Mouse (Mus musculus): ENCODE data around the gene Krtap5-1. TPM values are rescaled to one million over a fixed set of nuclear protein-coding genes. Genes with fewer than 3 reads are reported as not detected.
A peak's percentile ranks its signal among the peaks of the same experiment; 100 is the strongest.
"Not testable (repeated sequence)": the region's sequence is repeated elsewhere in the genome, so short reads cannot be mapped to it uniquely, and the experiment has no call there.

The Krtap5-1 gene
- total and polyA plus RNA-seq, 2 experiments from 2014 or later: not detected

DNA sequence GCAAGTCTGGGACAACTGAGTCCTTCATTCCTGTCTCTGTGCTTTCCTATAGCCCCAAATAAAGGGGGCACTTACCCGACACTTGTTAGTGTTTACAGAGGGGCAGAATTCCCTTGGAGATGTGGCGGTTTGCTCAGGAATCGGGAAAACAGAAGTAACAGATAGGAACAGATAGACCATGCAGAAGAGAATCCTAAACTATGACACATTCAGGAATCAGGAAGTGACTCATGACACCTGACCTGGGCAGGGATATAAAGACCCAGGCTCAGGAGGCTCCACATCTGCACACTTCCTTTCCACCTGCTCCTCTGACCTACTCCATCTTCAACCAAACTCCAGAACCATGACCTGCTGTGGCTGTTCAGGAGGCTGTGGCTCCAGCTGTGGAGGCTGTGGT is 6.3 kb upstream of the Krtap5-1 start, which contains the start of gene Krtap5-4:
Krtap5-4 (plus strand) TSS at position 301 of the 400 bp plus-strand sequence.
- Histone ChIP-seq H3K4me2 (ENCODE audit: low read depth, low read length, poor library complexity, severe bottlenecking) (no peak within 1 kb of the TSS), H3K4me1 (ENCODE audit: insufficient read depth, low read length) (no peaks in the 10 kb centered on the region), H3K9me3 (ENCODE audit: low read length) (no peaks in the 10 kb centered on the region), H3K36me3 (ENCODE audit: insufficient read depth, low read length) (no peaks in the 10 kb centered on the region), H3K9ac (replicated peaks; ENCODE audit: low read length, poor library complexity, severe bottlenecking) (no peak within 1 kb of the TSS), H3K4me3 (ENCODE audit: low read depth, low read length) (no peak within 1 kb of the TSS), H3K27me3 (ENCODE audit: insufficient read depth, low read length) (0 out of 2 replicates have a peak, but pooled peaks cover 3% of the 10 kb centered on the region), H3K27ac (ENCODE audit: low read depth, low read length) (no peak within 1 kb of the TSS)
- TF ChIP-seq CTCF (IDR thresholded peaks at IDR 0.05): no peak
- DNase-seq (ENCODE audit: low spot score): no peak
- WGBS: 67% methylated on average over 3 of the region's 3 CpGs
- ATAC-seq (ENCODE audit: low FRiP score): no peak

DNA sequence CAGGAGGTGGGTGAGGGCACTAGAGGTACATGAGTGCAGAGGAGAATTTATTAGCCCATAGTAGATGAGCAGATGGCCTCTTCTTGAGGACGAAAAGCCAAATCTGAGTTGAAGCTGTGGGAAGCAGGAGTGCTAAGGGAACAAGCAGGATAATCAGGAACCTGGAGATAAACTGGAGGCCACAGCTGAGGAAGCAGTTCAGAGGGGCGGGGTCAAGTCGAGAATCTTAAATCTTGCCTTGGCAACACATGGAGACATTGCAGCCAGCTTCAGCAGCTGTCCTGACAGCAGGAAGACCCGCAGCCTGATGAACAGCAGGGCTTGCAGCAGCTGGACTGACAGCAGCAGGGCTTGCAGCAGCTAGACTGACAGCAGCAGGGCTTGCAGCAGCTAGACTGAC is 810 bp downstream of the Krtap5-1 start:
- WGBS: 30% methylated on average over 4 of the region's 4 CpGs
- H3K4me1 ChIP-seq (ENCODE audit: insufficient read depth, low read length); H3K4me2 ChIP-seq (ENCODE audit: low read depth, low read length, poor library complexity, severe bottlenecking); H3K9ac ChIP-seq (replicated peaks; ENCODE audit: low read length, poor library complexity, severe bottlenecking); ATAC-seq (ENCODE audit: low FRiP score); H3K27ac ChIP-seq (ENCODE audit: low read depth, low read length); H3K36me3 ChIP-seq (ENCODE audit: insufficient read depth, low read length); H3K27me3 ChIP-seq (ENCODE audit: insufficient read depth, low read length); H3K4me3 ChIP-seq (ENCODE audit: low read depth, low read length); DNase-seq (ENCODE audit: low spot score); H3K9me3 ChIP-seq (ENCODE audit: low read length): not testable (repeated sequence)

DNA sequence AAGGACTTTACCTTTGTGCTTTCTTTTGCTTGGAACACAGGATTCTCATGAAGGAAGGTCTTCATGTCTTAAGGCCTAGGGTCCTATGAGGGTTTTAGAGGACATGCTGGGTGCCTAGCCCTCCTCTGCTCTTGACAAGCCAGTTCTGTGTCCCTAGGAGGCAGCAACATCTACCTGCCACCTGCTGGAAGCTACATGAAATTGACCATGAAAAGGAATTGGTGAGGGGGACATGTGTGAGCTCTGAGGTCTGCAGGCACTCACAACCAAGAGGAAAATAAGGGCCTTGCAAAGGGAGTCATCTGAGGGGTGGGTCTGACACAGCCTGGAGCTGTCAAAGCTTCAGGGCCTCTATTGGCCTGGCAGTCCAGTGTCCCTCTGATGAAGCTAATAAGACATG is 1.5 kb downstream of the Krtap5-1 start:
- Histone ChIP-seq H3K4me2 (ENCODE audit: low read depth, low read length, poor library complexity, severe bottlenecking) (no peak overlapping the region), H3K9me3 (ENCODE audit: low read length) (no peaks in the 10 kb centered on the region), H3K27ac (ENCODE audit: low read depth, low read length) (no peak overlapping the region), H3K27me3 (ENCODE audit: insufficient read depth, low read length) (0 out of 2 replicates have a peak, but pooled peaks cover 2% of the 10 kb centered on the region), H3K4me1 (ENCODE audit: insufficient read depth, low read length) (no peaks in the 10 kb centered on the region), H3K36me3 (ENCODE audit: insufficient read depth, low read length) (no peaks in the 10 kb centered on the region), H3K4me3 (ENCODE audit: low read depth, low read length) (no peak overlapping the region), H3K9ac (replicated peaks; ENCODE audit: low read length, poor library complexity, severe bottlenecking) (no peak overlapping the region)
- DNase-seq (ENCODE audit: low spot score) (no peak), ATAC-seq (ENCODE audit: low FRiP score) (no peak)
- peak; percentile 46 for TF ChIP-seq CTCF (IDR thresholded peaks at IDR 0.05)

DNA sequence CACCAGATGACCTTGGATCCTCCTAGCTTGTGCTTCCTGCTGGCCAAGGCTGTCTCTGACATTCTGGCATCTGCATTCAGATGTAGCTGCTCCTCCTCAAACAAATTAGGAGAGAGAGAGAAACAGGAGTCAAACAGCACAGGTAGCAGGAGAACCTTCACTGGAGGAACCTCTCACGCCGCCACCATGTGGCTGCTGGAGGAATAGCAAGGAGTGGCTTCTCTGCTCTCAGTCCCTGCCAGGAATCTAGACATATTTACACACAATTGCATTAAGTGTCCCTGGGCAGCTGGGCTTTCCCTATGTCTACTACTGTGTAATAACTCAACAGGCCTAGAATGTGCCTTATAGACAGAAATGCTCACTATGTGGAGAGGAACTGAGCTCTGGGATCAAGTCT is 3.1 kb downstream of the Krtap5-1 start:
- H3K4me2 ChIP-seq (ENCODE audit: low read depth, low read length, poor library complexity, severe bottlenecking); ATAC-seq (ENCODE audit: low FRiP score); H3K9me3 ChIP-seq (ENCODE audit: low read length); H3K4me1 ChIP-seq (ENCODE audit: insufficient read depth, low read length); H3K4me3 ChIP-seq (ENCODE audit: low read depth, low read length); H3K27me3 ChIP-seq (ENCODE audit: insufficient read depth, low read length); H3K9ac ChIP-seq (replicated peaks; ENCODE audit: low read length, poor library complexity, severe bottlenecking); H3K27ac ChIP-seq (ENCODE audit: low read depth, low read length); H3K36me3 ChIP-seq (ENCODE audit: insufficient read depth, low read length): not testable (repeated sequence)
- peak; percentile 50 for DNase-seq (ENCODE audit: low spot score)
- 2% methylated on average over 2 of the region's 2 CpGs for WGBS
- TF ChIP-seq CTCF (IDR thresholded peaks at IDR 0.05): peak; percentile 73

DNA sequence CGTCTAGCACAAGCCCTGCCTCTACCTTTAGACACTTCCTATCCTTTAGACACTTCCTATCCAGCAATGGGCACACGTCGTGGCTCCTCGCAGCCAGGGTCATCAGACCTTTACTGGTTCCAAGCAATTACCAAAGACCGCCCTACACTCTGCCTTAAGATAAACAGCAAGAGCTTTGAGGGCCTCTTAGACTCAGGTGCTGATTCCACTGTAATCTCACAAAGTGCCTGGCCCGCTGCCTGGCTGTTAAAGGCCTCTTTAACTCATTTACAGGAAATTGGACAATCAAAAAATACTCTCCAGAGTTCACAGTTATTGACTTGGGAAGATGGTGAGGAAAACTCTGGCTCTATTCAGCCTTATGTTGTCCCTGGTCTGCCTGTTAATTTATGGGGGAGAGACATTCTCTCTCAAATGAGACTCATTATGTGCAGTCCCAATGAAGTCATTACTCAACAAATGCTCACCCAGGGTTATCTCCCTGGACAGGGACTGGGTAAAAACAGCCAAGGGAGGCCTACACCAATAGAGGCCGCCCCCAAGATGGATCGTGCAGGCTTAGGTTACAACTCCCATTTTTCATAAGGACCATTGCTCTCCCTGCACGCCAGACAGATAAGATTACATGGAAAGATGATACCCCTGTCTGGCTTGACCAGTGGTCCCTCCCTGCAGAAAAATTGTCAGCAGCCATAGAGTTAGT is 10.9 kb downstream of the Krtap5-1 start:
- not testable (repeated sequence) for H3K27me3 ChIP-seq (ENCODE audit: insufficient read depth, low read length); H3K36me3 ChIP-seq (ENCODE audit: insufficient read depth, low read length); ATAC-seq (ENCODE audit: low FRiP score); H3K4me3 ChIP-seq (ENCODE audit: low read depth, low read length); DNase-seq (ENCODE audit: low spot score); H3K4me1 ChIP-seq (ENCODE audit: insufficient read depth, low read length); H3K27ac ChIP-seq (ENCODE audit: low read depth, low read length); H3K9me3 ChIP-seq (ENCODE audit: low read length); H3K4me2 ChIP-seq (ENCODE audit: low read depth, low read length, poor library complexity, severe bottlenecking); H3K9ac ChIP-seq (replicated peaks; ENCODE audit: low read length, poor library complexity, severe bottlenecking)
- 85% methylated on average over 9 of the region's 9 CpGs for WGBS

DNA sequence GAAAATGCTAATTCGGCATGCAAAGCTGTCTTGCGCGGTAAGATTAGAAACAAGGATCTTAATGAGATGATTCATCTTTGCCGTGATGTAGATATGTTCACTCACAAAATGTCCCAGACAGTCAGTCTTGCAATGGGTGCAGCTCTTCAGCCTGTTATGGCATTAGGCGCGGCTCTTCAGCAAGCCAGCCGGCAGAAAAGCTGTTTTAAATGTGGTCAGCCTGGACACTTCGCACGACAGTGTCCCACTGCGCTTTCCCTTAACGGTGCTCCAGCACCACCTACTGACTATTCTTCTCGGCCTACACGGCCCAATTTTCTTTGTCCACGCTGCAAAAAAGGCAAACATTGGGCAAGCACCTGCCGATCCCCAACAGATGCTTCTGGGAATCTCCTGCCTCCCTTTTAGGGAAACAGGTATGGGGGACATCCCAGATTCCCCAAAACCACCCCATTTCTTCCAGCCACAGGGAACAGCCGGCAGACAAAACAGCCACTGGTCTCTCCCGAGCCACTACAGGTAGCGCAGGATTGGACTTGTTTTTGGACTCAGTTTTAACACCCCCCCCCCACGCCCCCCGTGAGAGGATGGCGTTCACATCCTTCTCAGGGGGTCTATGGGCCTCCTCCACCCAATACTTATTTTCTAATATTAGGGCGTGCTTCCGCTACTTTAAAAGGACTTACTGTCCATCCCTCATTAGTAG is 11.6 kb downstream of the Krtap5-1 start:
- Histone ChIP-seq H3K4me3 (ENCODE audit: low read depth, low read length) (peak overlapping the region; percentile 56), H3K9ac (replicated peaks; ENCODE audit: low read length, poor library complexity, severe bottlenecking) (peak overlapping the region; percentile 25; the same call in 1 of the 2 replicates), H3K36me3 (ENCODE audit: insufficient read depth, low read length) (no peaks in the 10 kb centered on the region), H3K27ac (ENCODE audit: low read depth, low read length) (peak overlapping the region; percentile 64), H3K27me3 (ENCODE audit: insufficient read depth, low read length) (no peaks in the 10 kb centered on the region), H3K4me1 (ENCODE audit: insufficient read depth, low read length) (no peaks in the 10 kb centered on the region), H3K9me3 (ENCODE audit: low read length) (no peaks in the 10 kb centered on the region), H3K4me2 (ENCODE audit: low read depth, low read length, poor library complexity, severe bottlenecking) (peak overlapping the region; percentile 70)
- peak; percentile 66; the same call in 1 of the 2 replicates for ATAC-seq (ENCODE audit: low FRiP score)
- peak; percentile 69 for TF ChIP-seq CTCF (IDR thresholded peaks at IDR 0.05)
- DNase-seq (ENCODE audit: low spot score): peak; percentile 72
- WGBS: 19% methylated on average over 23 of the region's 23 CpGs

All from midbrain, postnatal 0 days (tissue).